Mouse (Mus musculus): ENCODE measurements around the gene Itpkc.

DNA sequence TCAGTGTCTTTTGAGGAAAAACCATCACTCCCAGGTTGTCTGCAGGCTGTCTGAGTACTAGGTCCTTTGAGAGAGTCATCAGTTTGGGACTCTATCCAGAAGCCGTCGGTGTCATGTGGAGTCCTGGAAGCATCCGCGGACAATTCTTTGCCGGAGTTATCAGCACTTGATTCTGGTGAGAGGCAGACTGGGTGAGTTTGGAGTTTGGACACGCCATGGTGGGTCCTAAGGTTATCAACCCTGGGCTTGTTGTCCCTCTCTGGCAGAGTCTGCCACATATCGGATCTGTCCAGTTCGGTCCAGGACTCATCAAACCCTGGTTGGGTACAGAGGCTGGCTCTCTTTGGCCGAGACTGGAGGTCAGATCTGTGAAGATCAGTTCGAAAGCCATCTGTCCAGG lies 785 bp downstream of the Itpkc start:
- TF ChIP-seq POLR2A (IDR thresholded peaks at IDR 0.05; ENCODE audit: low read depth, low read length) (no peak), CTCF (IDR thresholded peaks at IDR 0.05; ENCODE audit: borderline replicate concordance, insufficient read depth, low read length) (no peak)

All from embryonic fibroblast, embryonic 13.5 days (primary cell).